ENCODE assay signal across 17 mouse cellular contexts in the genomic region with DNA sequence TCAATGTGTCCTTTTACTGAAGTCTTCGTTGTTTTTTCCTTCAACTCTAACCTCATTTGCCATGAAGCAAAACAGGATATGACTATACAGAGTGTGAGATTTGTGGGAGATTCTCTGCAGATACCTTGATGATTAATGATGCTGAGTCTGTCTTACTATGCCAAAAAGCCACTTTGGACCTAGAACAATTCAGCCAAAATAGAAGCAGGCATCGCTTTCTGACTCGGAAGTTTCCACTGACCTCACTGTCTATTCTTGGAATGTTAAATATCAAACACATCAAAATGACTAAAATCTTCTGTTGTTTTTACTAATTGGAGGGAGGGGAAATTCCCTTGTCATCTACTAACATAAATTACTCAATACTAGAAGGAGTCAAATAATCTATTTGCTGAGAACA.
"Had no signal": no experiment of that assay in that cellular context is flagged by ENCODE, and none has a peak within 500 bp of the region (broad histone marks: within the 10 kb centered on the region; RNA-seq: fewer than 3 reads in every experiment).

No protein-coding gene starts in this region.

- H3K36me3 ChIP-seq: limb, embryonic 12.5 days; liver, embryonic 13.5 days; lung, embryonic 15.5 days; midbrain, embryonic 12.5 days; neural tube, embryonic 13.5 days had no signal

- H3K27ac ChIP-seq: limb, embryonic 12.5 days; liver, embryonic 13.5 days; lung, embryonic 15.5 days; macrophage; midbrain, embryonic 12.5 days; neural tube, embryonic 13.5 days had no signal

- H3K4me1 ChIP-seq: limb, embryonic 12.5 days; liver, embryonic 13.5 days; lung, embryonic 15.5 days; megakaryocyte, embryonic 14.5 days; midbrain, embryonic 12.5 days; neural tube, embryonic 13.5 days had no signal

- ATAC-seq: liver, postnatal 0 days; midbrain, embryonic 16.5 days had no signal

- DNase-seq: kidney, adult 11 months; kidney, postnatal 25 days; layer of hippocampus, adult 9-11 months; layer of hippocampus, postnatal 36 days; liver; liver, embryonic 13.5 days; liver, postnatal 0 days; lung, postnatal 14 days; right cerebral cortex, postnatal 14 days; thymus, postnatal 4 days had no signal

- H3K9me3 ChIP-seq: limb, embryonic 12.5 days; liver, embryonic 13.5 days; lung, embryonic 15.5 days; megakaryocyte, embryonic 14.5 days; midbrain, embryonic 12.5 days; neural tube, embryonic 13.5 days had no signal

- H3K4me3 ChIP-seq: limb, embryonic 12.5 days; liver, embryonic 13.5 days; lung, embryonic 15.5 days; megakaryocyte, embryonic 14.5 days; midbrain, embryonic 12.5 days; neural tube, embryonic 13.5 days had no signal

- H3K27me3 ChIP-seq: limb, embryonic 12.5 days; liver, embryonic 13.5 days; lung, embryonic 15.5 days; megakaryocyte, embryonic 14.5 days; midbrain, embryonic 12.5 days; neural tube, embryonic 13.5 days had no signal

- H3K9ac ChIP-seq: limb, embryonic 12.5 days; liver, embryonic 13.5 days; liver, postnatal 0 days; lung, embryonic 15.5 days; midbrain, embryonic 12.5 days; neural tube, embryonic 13.5 days had no signal

- H3K4me2 ChIP-seq: limb, embryonic 12.5 days; liver, embryonic 13.5 days; lung, embryonic 15.5 days; midbrain, embryonic 12.5 days; neural tube, embryonic 13.5 days had no signal
